Mouse (Mus musculus): Measurements from ENCODE around the gene Eif3i.
A peak's percentile ranks its signal among the peaks of the same experiment; 100 is the strongest.

Eif3i gene

DNA sequence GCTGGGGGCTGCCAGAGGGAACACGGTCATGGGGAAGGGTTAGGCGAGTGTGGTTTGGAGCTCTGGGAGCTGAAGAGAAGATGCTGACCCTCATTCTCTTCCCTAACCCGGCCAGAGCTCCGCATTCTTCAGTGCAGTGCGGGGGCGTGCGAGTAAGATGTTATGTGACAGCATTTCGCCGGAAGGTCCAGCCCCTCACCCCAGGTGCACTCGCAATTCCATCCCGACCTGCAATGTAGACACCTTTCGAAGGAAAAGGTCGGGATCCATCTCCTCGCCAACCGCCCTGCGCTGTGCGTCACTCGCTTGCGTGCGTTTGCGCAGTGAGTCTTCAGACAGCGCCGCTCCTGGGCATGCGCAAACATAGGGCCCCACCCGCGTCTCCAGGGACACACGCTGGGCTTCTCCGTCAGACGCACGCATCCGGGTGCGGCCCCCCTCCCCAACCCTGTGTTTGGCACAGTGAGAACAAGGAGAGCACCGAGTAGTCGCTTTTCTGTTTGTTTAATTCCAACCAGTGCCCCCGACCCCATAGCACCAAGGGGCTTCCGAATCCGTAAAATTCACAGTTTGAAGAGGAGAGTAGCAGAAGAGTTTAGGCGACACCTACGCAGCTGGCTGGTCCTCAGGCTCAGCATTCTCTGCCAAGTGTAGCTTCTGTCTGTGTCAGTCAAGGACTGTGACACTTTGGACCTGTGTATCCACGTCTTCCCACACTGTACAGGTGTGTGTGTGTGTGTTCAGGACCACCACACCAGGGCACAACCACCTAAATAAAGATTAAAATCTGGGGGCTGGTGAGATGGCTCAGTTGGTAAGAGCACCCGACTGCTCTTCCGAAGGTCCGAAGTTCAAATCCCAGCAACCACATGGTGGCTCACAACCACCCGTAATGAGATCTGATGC is 18.6 kb upstream of the Eif3i start, which contains the start of gene Iqcc:
Gene Iqcc, minus strand, starts transcription at position 314 of the 906 bp plus-strand sequence.
- peak; percentile 97 for DNase-seq (ENCODE audit: low spot score)

DNA sequence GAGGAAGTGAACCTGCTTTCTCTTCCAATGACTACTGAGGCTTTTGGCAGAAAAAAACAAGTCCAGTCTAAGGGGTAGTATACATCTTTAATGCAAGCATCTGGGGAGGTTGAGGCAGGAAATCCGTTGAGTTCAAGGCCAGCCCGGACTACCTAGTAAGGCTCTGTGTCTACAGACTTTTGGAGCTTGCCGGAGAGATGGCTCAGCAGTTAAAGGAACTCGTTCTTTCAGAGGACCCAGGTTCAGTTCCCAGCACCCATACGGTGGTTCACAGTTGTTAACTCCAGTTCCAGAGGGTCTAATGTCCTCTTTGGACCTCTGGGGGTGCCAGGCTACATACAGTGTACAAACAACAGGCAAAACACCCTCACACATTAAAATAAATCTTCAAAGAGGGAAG is 17.6 kb upstream of the Eif3i start:
- no peak for DNase-seq (ENCODE audit: low spot score)

DNA sequence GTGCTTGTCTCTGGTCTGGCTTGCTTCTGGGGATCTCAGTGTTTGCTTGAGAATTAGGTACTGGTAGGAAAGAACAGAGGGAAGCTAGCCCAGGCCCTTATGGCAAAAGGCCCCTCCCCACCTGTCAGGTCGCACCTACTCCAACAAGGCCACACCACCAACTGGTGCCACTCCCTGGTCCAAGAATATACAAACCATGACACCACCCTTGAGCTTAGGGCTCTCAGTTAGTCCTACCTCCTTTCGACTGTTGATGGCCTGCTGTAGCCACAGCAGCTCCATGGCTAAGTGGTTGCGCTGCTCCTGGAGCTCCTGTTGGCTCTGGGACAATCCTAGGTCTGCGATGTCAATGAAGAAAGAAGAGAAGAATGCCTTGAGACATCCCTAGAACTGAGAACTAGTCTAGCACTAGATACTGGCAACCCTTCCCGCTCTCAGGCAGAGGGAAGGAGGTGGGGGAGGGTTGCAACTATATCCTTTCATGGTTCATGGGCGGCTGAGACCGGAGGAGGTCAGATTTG is 16.7 kb upstream of the Eif3i start:
- DNase-seq (ENCODE audit: low spot score), result no peak

DNA sequence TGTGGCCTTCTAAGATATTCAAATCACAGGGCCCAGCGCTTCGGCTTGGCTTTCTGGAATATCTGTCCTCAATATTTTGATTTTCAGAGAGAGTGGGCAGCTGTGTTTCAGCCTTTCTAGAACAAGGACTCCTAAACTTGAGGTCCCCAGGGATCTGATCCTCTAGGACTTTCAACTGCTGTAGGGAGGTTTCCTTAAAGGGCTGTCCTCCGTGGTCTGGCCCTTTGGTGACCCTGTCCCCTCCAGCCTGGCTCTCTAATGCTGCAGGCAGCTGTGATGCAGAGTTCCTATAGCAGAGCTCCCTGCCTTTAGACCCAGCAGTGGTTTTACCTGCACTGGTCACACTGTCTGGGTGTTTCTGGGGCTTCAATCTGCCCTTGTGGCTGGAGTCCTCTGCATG is 16.2 kb upstream of the Eif3i start:
- no peak for DNase-seq (ENCODE audit: low spot score)

DNA sequence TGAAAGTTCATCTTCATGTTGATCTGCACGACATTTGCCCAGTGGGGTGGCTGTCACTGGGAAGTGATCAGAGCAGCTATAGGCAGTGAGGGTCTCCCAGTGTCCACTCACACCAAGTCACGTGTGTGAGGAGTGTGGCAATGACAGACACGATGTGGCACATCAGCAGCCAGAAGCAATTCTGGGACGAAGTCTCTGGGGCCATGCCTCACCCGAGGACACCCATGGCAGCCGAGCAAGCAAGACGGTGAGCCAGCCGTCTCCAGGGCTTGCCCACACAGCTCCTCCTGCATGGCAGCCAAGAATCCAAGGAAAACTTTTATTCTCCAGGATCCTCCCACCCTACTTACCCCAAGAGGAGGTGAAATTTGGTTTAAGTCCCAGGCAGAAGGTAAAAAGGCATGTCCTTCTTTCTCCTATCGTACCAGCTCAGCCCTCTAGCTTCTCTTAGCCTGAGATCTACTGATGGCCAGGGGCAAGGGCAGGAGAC is 15.4 kb upstream of the Eif3i start:
- no peak for DNase-seq (ENCODE audit: low spot score)

DNA sequence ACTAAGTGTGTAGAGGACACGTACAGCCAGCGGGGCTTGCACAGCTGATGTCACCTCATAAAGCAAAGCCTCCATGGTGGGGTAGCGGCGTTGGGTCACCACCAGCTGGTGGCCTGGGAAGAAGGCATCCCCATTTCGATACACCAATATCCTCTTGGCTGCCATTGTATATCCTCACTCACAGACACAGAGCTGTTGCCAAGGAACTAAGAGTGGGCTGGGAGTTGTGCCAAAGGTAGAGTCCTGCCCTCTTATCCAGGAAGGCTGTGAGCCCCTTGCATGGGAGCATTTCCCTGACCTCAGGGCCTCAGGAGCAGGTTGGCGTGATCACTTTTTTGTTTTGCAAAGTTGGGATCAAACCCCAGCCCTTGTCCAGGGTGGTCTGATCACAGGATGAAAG is 13.6 kb upstream of the Eif3i start, which contains the start of gene Dcdc2b:
Gene Dcdc2b, minus strand, starts transcription at position 165 of the 400 bp plus-strand sequence.
- DNase-seq (ENCODE audit: low spot score), result peak; percentile 80

DNA sequence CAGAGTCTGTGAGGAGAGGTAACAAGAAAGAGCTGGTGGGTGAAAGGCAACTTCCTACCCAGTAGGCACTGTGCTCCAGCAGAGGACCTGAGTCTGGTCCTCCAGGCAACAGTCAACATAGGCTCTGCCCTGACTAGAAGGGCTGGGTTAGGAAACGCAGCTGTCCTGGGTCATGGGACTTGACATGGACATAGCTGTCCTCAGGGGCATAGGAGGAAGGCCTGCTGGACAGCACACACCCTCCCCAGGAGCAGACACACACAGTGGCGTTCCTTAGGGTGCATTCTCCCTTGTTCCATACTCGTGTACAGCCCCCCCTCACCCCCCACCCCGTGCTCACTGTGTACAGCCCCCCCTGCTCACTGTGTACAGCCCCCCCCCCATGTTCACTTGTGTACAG is 10.0 kb upstream of the Eif3i start:
- DNase-seq (ENCODE audit: low spot score), result no peak

DNA sequence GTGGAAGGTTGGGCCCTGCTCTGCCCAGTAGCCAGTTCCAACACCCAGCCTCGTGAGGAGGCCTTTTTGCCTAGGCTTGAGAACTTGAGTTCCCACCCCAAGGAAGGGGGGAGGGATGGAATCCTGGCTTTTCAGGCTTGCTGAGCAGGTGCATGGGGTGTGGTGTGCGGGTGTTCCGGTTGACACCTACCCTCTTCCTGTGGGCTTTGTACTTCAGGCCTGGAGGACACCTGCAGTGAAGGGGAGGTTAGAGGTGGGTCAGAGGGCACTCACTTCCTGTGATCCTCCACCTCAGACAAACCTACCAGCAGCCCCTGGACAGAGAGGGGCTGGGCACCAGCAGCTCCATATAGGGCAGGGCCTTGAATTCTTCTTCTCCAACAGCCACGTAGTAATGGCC is 9.6 kb upstream of the Eif3i start:
- no peak for DNase-seq (ENCODE audit: low spot score)

DNA sequence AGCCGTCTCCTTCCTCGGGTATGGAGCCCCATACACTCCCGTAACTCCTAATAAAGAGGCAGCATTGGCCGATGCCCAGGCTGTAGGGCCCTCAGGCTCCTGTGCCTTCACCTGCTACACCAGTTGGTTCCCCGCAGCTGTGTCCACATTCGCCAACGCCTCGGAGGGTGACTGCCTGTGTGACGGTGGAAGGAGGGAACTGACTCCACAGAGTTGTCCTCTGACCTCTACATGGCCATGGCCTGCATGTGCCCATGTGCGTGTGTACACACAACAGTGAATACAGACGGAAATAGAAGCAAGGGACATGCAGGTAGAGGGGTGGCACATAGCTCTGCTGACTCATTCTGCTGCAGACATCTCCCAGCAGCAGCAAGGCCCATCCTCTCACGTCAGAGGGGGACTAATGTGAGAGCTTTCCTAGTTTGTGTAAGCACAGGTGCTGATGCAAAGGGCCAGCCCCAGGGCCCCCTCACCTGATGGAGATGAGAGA is 8.7 kb upstream of the Eif3i start:
- no peak for DNase-seq (ENCODE audit: low spot score)

DNA sequence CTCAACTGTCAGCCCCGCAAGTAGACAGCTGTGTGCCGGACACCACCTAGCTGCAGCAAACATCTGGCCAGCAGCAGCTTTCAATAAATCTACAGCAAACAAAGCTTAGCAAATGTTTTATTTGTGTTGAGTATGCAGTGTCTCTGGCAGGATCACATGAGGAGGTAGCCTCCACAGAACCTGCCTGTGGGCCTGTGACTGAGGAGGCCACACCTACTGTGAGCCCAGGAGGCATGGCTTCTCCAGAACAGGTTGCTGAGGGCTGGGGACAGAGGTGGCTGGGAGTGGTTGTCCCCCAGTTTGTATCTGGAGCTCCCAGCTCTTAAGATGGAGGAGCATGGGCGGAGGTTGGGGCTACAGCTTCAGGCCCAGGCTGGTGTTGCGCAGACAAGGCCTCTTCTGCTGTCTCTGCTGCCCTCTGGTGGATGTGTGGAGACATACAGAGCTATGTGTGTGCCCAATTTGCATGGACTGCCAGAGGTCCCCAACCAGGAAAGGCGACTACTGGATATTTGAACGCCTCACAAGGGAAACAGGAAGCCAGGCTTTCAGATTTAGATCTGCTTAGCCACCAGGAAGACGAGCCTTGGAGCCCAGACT is 8.1 kb upstream of the Eif3i start:
- DNase-seq (ENCODE audit: low spot score), result peak; percentile 88

DNA sequence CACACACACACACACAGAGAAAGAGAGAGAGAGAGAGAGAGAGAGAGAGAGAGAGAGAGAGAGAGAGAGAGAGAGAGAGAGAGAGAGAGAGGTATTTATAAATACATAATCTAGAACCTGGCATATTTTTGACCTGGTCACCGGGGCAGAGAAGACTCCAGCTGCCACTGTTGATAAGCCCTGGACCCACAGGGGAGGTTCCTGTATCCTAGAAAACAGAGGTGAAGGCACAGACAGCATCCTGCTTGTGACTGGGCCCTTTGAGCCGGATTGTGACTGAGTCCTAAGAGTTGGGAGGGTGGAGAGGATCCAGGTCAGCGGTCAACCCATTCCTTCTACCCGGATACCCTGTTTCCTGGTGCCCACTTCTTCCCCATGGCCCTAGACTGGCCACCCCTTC is 11.6 kb downstream of the Eif3i start:
- DNase-seq (ENCODE audit: low spot score), result no peak

DNA sequence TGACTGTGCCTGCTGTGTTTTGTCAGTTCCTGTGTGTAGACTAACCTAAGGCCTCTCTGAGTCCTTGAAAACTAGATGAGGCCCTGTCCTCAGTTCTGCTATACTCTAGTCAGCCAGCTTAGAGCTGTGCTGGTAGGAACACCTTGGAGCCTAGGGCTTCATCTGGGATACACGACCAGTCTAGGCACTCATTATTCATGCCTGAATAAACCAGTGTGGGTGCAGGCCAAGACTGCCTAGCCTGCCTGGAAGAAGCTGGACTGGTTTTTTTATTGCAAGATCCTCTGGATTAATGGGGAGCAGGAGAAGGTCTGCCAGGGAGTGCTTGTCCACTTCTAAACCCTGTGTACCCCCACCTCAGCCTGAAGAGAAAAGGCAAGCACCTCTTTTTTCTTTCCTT is 13.5 kb downstream of the Eif3i start:
- no peak for DNase-seq (ENCODE audit: low spot score)

DNA sequence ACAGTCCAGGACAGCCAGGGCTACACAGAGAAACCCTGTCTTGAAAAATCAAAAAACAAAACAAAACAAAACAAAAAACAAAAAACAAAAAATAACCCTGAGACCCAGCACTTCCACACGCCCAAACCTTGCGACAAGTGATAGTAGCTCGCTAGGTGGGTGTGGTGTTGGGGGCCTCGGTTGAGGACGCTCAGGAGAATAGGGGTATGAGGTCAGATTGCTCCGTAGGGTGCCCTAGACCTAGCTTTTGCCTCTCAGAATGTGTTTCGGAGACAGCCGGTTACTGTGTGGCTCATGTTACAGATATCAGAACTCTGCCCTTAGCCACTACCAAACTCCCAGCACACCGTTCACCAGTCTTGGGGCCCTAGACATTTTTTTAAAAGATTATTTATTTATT is 14.7 kb downstream of the Eif3i start:
- DNase-seq (ENCODE audit: low spot score), result no peak

DNA sequence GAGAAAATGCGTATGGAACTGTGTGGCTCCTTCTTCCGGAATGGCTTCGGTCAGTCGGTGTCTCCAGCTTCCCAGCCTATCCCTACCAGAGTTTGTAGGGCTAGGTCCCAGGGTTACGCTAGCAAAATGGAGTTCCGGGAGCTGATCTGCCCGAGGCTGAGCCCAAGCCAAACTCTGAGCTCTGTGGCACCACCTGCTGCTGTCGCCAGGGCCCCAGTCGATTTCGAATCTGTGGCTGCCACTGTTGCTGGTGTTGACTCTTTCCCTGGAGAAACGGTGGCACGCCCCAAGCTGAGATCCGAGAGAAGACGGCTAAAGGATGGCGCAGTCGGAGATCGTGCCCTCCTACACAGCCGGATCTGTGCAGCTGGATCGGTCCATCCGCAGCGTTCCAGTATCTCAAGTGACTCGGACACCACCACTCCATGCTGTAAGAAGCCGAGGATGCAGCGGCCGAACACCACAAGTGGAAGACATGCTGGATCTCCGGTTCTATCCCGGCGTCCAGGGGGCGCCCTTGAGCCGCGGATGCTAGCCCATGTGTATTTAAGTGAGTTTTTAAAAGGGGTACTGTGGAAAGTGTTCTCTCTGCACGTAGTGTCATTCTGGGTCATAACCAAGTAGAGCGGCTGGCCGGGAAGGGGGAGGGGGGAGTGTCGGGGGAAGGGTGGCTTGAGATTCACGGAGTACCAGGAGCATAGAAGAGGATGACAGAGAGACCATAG is 15.4 kb downstream of the Eif3i start:
- DNase-seq (ENCODE audit: low spot score), result peak; percentile 89

DNA sequence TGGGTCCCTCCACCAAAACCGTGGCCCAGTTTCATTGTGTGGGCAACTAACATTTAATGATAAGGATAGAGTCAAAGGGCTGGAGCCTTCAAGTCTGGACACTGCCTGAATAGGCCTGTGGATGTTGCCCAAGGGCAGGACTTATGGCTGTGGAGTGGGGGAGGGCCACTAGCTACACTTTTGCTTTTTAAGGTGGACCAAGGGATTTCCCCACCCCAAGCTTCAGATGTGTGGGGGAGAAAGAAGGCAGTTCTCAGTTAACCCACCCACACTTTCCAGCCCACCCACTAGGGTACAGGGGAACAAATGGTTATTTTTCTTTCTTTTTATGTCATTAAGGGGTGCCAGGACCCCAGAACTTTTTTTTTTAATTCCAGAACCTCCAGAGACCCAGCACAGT is 16.1 kb downstream of the Eif3i start:
- DNase-seq (ENCODE audit: low spot score), result no peak

DNA sequence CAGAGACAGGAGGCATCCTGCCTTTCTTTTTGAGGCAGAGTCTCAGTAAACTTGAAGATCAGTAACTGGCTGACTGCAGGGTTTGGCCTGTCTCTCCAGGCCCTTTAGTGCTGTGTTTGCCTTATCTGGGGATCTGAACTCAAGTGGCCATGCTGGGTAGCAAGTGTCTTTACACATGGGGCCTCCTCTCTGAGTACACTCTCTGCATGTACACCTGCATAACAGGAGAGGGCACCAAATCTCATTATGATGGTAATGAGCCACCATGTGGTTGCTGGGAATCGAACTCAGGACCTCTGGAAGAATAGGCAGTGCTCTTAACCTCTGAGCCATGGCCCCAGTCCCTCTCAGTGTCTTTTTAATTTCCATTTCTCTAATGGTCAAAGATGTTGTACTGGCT is 18.2 kb downstream of the Eif3i start:
- DNase-seq (ENCODE audit: low spot score), result no peak

DNA sequence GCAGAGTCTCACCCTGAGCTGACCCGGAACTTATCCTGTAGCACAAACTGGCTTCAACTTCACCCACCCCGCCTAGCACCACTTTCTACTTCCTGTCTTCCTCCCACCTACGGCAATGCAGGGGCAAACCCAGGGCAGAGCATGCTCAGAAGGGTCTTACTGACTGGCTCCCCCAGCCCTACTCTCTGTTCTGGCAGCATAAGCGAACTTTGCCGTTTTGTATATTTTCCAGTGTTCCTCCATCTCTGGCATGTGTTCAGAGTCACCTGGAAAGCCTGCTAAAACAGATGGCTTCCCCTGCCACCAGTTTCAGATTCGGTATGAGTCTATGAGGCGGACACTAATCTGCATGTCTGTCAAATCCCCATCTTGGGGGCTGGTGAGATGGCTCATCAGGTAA is 20.1 kb downstream of the Eif3i start:
- no peak for DNase-seq (ENCODE audit: low spot score)

DNA sequence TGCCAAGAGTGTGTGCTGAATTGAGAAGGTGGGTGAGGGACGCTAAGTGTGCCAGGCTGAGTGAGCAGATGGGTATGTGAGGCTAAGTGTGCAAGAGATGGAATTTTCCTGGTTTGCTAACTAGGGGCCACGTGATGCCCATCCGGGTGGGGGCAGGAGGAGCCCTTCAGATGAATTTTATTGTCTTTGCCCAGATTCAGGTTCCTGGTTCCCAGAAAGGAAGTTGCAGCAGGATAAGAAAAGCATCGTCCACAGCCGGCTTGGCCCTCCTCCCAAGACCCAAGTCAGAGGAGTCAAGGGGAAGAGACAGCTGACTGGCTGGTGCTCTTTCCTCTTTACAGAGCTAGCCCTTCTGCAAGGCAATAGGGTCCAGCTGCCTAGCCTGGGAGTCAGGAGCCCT is 22.0 kb downstream of the Eif3i start, which contains the start of gene Fam167b:
Gene Fam167b, minus strand, starts transcription at position 84 of the 400 bp plus-strand sequence.
- peak; percentile 41 for DNase-seq (ENCODE audit: low spot score)

DNA sequence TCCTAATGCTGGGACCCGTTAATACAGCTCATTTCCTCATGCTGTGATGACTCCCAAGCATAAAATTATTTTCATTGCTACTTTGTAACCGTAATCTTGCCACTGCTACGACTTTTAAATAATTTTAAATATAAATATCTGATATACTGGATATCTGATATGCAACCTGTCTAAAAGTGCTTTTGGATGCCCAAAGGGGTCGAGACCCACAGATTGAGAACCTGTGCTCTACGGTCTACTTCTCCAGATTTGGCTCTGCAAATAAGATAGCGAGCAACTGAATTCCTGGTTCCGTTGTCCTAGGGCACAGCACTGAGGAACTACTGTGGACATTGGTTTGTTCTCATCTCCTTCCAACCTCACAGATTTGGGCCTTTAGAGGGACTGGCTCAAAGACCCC is 22.8 kb downstream of the Eif3i start:
- DNase-seq (ENCODE audit: low spot score), result no peak

DNA sequence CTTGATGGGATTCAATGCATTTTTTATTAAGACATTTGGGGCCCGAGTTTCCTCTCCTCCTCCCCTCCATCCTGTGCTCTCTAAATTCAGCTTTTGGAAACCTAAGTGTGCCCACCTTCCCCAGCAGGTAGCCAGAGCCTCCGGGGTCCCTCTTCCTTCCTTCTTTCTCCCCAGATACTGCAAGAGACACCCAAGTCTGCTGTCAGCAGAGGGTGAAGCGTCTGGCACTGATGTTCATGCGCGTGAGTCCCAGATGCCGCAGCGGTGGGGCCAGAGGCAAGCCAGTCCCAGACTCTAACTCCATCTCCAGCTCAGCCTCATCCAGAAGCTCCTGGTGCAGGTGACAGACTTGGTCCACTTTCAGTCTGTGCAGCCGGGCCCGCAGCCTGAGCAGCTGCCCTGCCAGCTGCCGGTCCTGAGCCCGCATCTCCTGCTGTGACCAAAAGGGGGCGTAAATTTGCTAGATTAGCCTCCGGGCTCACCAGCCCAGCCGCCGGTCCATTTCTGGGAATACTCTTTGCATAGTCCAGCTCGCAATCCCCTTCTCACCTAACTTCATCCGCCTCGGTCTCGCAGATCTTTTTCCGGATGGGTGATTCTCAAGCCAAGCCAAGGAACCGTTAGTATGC is 23.5 kb downstream of the Eif3i start:
- DNase-seq (ENCODE audit: low spot score), result peak; percentile 80

DNA sequence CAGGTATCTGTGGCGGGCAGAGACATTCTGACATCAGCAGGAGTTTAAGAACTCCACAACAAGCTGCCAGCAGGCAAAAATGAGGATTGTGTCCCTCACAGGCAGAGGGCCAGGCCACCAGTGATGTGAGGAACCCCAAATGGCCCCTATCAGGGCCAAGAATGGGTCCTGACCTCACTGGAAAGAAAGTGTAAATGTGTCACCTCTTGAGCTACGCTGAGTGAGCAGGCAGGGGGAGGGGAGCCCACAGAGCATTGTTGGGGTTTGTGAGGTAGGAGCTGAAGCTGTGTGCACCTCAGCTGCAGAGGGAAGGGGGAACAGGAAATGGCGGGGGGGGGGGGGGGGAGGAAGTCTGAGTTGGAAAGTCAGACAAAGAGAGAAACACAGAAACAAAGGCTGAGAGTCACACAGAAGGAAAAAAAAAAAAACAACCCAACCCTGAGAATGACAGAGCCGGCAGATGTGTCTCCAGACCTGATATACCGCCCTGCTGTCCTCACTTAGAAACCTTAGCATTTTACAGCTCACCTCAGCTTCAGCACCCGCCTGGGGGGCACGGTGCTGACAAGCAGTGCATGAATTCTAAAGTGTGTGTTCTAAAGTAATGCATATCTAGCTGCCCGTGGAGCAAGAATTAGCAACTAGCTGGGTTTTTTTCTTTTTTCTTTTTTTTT is 25.1 kb downstream of the Eif3i start:
- peak; percentile 57 for DNase-seq (ENCODE audit: low spot score)
